Mouse (Mus musculus) bone marrow, adult 2 months (tissue): Measurements from ENCODE around the gene Ifrd2. TPM values are rescaled to one million over a fixed set of nuclear protein-coding genes. Genes with fewer than 3 reads are reported as not detected.
A peak's percentile ranks its signal among the peaks of the same experiment; 100 is the strongest.

ENCODE experiments used
- H3K27ac ChIP-seq: fragments of 200-500 bp; 2 replicates; pipeline ENCODE4 v1.5.1; 2012; ENCODE audit warnings: low read depth, mild to moderate bottlenecking, control low read depth, inconsistent platforms, low read length; ENCODE audit not compliant: control insufficient read depth, poor library complexity, insufficient read depth
- H3K4me1 ChIP-seq: fragments of 200-500 bp; 2 replicates; pipeline ENCODE4 v1.6.1; 2011; ENCODE audit warnings: low read length; ENCODE audit not compliant: control insufficient read depth, insufficient read depth
- H3K4me3 ChIP-seq: fragments of 200-500 bp; replicated peaks from 2 replicates; pipeline ENCODE3; 2011; ENCODE audit warnings: mild to moderate bottlenecking, low read depth, low read length, control low read depth; ENCODE audit not compliant: control insufficient read depth
- CTCF ChIP-seq: fragments of 200-500 bp; IDR thresholded peaks from 2 replicates; pipeline ENCODE4 v1.5.1; 2011; ENCODE audit warnings: low read length, control low read depth; ENCODE audit not compliant: control insufficient read depth, insufficient read depth
- POLR2A ChIP-seq: fragments of 200-500 bp; IDR thresholded peaks from 2 replicates; pipeline ENCODE4 v1.6.1; 2011; ENCODE audit warnings: low read depth, mild to moderate bottlenecking, control low read depth, low read length, borderline replicate concordance; ENCODE audit not compliant: control insufficient read depth
- WGBS: fragments of 180-500 bp; shearing (Covaris S2); methylation state at CpG from one replicate; pipeline ENCODE4 v1.1.7; 2018; 5-methylcytosine and 5-hydroxymethylcytosine counted together
- polyA plus RNA-seq: library from polyadenylated mRNA; stranded (reverse); fragments of >200 nt; gene quantifications from 2 replicates; pipeline ENCODE4 v1.2.4, GENCODE M21; 2011; ENCODE audit warnings: low replicate concordance; ENCODE audit not compliant: missing spikeins, insufficient read depth, insufficient read length

Ifrd2 gene
- polyA plus RNA-seq, 1 experiment = 173 TPM

DNA sequence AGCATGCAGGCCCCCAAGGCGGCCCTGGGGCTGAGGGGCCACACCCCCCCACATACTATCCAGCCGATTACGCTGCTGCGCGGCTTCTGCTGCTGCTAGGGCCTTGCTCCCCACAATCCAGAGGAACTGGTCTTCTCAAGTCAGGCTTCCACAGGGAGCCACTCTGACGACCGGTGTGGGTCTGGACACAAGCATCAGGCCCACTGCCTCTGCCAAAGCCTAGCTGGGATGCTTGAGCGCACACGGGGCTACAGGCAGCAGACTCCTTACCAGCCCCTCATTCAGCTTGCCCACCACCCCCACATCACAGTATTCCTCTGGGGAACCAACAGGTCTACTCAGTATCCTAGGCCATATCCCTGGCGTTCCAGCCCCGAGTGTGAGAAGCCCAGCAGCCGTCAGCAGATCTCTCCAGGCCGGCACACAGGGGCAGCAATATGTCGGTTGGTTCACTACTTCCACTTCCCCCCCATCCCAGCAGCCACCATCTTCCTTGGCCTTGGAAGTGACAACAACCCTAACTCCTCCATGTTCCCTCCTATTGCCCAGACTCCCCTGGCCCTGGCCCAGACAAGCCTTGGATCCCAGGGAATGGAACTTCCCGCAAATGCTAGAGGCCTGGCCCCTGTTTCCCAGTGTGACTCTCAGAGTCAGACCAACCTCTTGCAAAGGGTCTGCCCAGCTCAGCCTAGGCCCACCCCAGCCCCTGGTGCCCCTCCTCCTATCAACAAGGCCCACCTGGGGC, 46.4 kb downstream of the Ifrd2 start:
- H3K4me1 ChIP-seq = peaks cover 4% of the 10 kb centered on the region; the same call in 1 of the 2 replicates
- 1% methylated on average over 15 of the region's 15 CpGs for WGBS
- peak overlapping the region; percentile 85 for H3K4me3 ChIP-seq
- peak overlapping the region; percentile 96 for H3K27ac ChIP-seq
- no peak for TF ChIP-seq POLR2A
- TF ChIP-seq CTCF = no peak

DNA sequence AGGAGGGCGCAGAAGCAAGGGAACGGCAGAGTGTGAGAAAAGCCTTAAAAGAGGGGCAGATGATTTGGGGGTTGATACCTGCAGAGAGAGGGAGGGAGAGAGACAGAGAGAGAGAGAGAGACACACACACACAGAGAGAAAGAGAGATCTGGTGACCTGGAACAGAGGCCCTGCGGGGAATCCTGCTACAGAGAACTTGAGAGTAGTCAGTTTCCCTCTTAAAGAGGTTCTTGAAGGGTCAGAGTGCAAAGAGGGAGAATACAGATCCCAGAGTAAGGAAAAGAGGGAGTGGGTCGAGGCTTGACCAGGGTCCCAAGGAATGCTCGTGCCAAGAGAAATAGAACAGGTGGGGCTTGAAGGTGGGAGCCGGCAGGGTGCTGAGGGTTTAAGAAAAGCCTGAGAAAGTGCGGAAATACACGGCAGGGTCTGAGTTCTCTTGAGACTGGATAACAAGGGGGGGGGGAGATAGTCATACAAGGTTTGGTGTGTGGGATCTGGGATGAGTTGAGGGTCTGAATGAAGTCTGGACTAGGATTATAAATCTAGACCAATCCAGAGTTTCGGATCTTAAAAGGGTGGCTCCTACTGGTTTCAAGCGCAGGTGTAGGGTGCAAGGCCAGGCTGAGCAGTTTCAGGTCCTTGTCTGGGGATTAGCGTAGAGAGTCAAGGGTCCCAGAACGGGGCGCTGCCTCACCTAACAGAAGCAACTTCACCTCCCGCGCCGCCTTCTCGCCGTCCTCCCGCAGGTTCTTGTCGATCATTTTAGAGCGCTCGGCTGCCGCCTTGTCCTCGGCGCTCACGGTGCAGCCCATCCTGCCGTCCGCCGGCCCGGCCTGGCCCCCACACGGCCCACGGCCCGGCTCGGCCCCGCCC, 47.2 kb downstream of the Ifrd2 start:
- no peak for TF ChIP-seq CTCF
- TF ChIP-seq POLR2A = no peak
- Histone ChIP-seq H3K4me1 (peaks cover 4% of the 10 kb centered on the region; the same call in 1 of the 2 replicates), H3K4me3 (peak overlapping the region; percentile 85), H3K27ac (peak overlapping the region; percentile 96)
- WGBS = under 1% methylated on average over 35 of the region's 35 CpGs

DNA sequence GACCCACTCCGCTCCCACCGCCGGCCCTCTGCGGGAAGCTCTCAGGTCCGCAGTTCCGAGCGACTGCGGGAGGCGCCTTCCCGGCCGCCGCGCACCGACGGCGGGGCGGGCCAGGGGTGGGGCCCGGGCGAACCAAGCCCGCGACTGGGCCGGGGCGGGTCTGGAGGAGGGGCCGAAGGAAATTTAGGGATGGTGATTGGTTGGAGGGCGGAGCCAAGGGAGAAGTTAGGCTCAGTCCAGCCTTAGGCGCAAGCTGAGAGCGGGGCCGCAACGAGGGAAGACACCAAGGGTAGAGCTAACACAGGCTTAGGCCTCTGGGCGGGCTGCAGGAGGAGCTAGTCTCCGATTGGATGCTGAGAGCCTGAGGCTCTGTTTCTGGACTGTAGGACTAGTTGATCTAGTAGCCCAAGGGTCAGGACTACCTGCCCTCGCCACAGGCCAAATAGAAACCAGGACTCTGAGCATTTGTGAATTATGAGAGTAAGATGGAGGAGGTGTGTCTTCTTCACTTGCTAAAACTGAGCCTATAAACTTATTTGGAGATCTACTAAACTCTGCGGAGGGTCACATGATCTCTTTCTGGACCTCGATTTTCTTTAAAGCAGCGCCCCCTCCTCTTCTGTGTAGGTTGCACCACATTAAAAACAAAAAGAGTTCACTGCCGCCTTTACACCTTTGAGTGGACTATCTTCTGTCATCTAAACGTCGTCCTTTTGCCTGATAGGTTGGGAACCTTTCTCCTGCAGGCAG, 48.0 kb downstream of the Ifrd2 start, which contains the start of gene Gnai2:
TSS of gene Gnai2 (minus strand) at position 89 of the 750 bp plus-strand sequence.
- Histone ChIP-seq H3K4me3 (peak within 1 kb of the TSS; percentile 85), H3K4me1 (peaks cover 4% of the 10 kb centered on the region; the same call in 1 of the 2 replicates), H3K27ac (peak within 1 kb of the TSS; percentile 96)
- WGBS = 2% methylated on average over 38 of the region's 38 CpGs
- TF ChIP-seq POLR2A (peak; percentile 85), CTCF (no peak)

GRCm38 (mm10) chr9:107637070-107637469, 49.6 kb downstream of the Ifrd2 start:
- Histone ChIP-seq H3K4me1 (peaks cover 4% of the 10 kb centered on the region; the same call in 1 of the 2 replicates), H3K4me3 (no peak overlapping the region), H3K27ac (no peak overlapping the region)
- 89% methylated on average over 7 of the region's 7 CpGs for WGBS
- TF ChIP-seq CTCF (no peak), POLR2A (no peak)

- Histone ChIP-seq H3K27ac (peak overlapping the region; percentile 78), H3K4me3 (peak overlapping the region; percentile 4), H3K4me1 (peaks cover 3% of the 10 kb centered on the region; the same call in 1 of the 2 replicates)
- WGBS = 4% methylated on average over 8 of the region's 8 CpGs
- TF ChIP-seq POLR2A (no peak), CTCF (no peak)
Observed at GRCm38 (mm10) chr9:107640257-107640772, 52.9 kb downstream of the Ifrd2 start.

- H3K4me3 ChIP-seq = no peak overlapping the region
- H3K27ac ChIP-seq = peak overlapping the region; percentile 78
- 78% methylated on average over 8 of the region's 8 CpGs for WGBS
- TF ChIP-seq CTCF = no peak
- TF ChIP-seq POLR2A = no peak
- H3K4me1 ChIP-seq = peaks cover 3% of the 10 kb centered on the region; the same call in 1 of the 2 replicates
Observed at GRCm38 (mm10) chr9:107641666-107642065, 54.2 kb downstream of the Ifrd2 start.

Other genes starting within 250 kb of the Ifrd2 start
- gene Hemk1, start 249.3 kb upstream of the Ifrd2 start, polyA plus RNA-seq = 18.2 and 30.2 TPM in 2 replicates
- not detected in 2 replicates for gene 6430571L13Rik, start 247.0 kb upstream of the Ifrd2 start, polyA plus RNA-seq
- gene Cacna2d2, start 188.0 kb upstream of the Ifrd2 start, polyA plus RNA-seq = not detected in 2 replicates
- gene Tmem115, start 53.7 kb upstream of the Ifrd2 start, polyA plus RNA-seq = 2.2 and 6.6 TPM in 2 replicates
- 6.0 and 10.3 TPM in 2 replicates for gene Cyb561d2, start 45.4 kb upstream of the Ifrd2 start, polyA plus RNA-seq
- gene Nprl2, start 45.4 kb upstream of the Ifrd2 start, polyA plus RNA-seq = 9.3 and 24.6 TPM in 2 replicates
- gene Zmynd10, start 40.3 kb upstream of the Ifrd2 start, polyA plus RNA-seq = not detected in 2 replicates
- 31.3 and 32.3 TPM in 2 replicates for gene Rassf1, start 36.1 kb upstream of the Ifrd2 start, polyA plus RNA-seq
- 15.0 and 22.1 TPM in 2 replicates for gene Tusc2, start 24.4 kb upstream of the Ifrd2 start, polyA plus RNA-seq
- 6.8 and 7.2 TPM in 2 replicates for gene Hyal2, start 19.7 kb upstream of the Ifrd2 start, polyA plus RNA-seq
- 2.9 and 8.5 TPM in 2 replicates for gene Hyal1, start 10.7 kb upstream of the Ifrd2 start, polyA plus RNA-seq
- gene Naa80, start 8.8 kb upstream of the Ifrd2 start, polyA plus RNA-seq = 14.9 and 34.9 TPM in 2 replicates
- 2.8 TPM in 1 of 2 replicates, not detected in the other for gene Hyal3, start 6.8 kb upstream of the Ifrd2 start, polyA plus RNA-seq
- gene Sema3b, start 21.6 kb downstream of the Ifrd2 start, polyA plus RNA-seq = 2.1 TPM in 1 of 2 replicates, not detected in the other
- 198 and 273 TPM in 2 replicates for gene Gnai2, start 47.7 kb downstream of the Ifrd2 start, polyA plus RNA-seq
- gene Slc38a3, start 81.9 kb downstream of the Ifrd2 start, polyA plus RNA-seq = 1.8 and 4.7 TPM in 2 replicates
- not detected in 2 replicates for gene Gnat1, start 92.1 kb downstream of the Ifrd2 start, polyA plus RNA-seq
- gene Sema3f, start 122.8 kb downstream of the Ifrd2 start, polyA plus RNA-seq = 3.6 and 5.0 TPM in 2 replicates
- 97.6 and 118 TPM in 2 replicates for gene Rbm5, start 183.4 kb downstream of the Ifrd2 start, polyA plus RNA-seq